Mouse (Mus musculus): ENCODE measurements around the gene Tenm3.

Tenm3 gene

DNA sequence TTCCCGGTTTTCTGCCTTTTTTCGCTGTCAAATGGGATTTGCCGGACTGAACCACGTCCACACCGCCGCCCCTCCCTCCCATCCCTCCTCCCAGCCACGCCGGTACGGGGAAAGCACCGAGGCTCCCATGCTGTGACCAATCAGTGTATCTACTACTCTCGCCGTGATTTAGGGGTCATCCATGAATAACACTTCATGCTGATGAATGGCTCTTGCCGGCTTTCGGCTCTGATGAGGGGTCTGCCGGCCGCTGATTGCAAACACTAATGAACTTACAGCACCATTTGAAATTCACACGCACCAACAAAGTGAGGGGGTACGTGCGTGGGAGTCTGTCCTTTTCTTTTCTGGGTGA lies at the start of gene Tenm3:
Gene Tenm3, minus strand, starts transcription at position 21 of the 355 bp plus-strand sequence.
- no peak for DNase-seq

DNA sequence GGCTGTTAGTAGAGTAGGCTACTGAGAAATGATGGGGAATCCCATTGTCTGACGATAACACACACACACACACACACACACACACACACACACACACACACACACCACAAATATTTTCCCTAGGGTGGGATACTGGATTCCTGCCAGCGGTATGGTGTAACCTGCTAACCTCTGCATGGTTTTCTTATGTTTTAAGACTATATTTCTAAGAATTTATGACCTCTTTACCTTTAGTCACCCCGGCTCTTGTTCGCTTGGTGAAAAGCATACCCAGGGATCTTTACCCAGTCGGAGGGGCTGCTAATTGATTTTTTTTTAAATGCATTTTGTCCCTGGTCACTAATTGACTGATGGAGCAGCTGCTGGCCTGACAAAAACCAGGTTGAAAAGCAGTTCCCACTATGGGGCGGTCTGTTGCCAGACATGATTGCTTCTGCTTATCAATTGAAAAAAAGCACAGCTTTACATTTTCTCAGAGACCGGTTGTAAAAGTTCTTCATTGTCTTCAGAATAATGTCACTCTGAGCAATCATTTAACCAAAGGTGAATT lies 46.5 kb upstream of the Tenm3 start:
- no peak for DNase-seq

DNA sequence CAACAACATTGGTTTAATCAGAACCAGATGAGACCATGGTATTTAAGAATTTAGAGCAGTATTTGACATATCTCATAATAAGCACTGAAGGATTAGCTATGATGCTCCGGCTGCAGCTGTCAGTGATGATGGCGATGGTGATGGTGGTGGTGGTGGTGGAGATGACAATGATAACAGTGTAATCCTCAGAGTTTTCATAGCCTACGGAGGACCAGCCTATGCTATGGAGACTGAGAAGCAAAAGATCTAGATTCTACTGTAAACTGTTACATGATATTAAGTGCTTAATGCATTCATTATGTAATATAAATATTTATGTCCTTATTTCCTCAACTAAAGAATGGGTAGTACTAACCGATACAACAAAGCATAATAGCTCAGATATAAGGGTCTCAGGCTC lies 40.5 kb upstream of the Tenm3 start:
- no peak for DNase-seq

DNA sequence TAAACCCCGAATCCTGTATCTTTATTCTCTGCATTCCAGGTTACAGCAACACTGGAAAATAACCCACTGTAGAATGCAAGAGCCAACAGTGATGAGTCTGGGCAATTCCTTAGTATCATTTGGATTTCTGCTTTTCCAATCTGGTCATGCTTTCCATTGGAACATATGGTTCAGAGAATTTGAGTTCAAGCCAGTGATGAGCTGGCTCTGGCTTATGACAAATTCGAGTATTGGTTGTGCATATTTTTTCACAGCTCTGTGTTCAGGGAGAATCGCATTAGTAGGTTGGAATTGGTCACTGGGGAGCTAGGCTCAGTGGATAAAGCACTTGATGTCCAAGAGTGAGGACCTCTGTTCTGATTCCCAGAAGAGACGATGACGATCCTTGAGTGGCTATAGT lies 36.8 kb upstream of the Tenm3 start:
- DNase-seq: no peak

DNA sequence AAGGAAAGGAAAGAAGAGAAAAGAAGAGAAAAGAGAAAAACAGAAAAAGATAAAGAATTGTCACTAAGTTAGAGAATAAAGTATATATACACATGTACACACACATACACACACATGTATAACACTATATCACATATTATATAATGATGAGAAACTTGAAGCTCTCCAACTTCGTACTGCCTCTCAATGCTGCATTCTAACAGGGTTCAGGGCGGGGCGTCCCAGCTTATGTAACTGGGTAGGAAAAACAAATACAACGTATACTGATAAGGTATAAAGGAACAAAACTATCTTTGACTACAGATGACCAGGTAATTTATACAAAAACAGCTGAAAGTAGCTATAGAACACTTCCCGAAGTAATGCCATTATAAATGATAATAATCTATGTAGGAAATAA lies 22.2 kb upstream of the Tenm3 start:
- DNase-seq: no peak

DNA sequence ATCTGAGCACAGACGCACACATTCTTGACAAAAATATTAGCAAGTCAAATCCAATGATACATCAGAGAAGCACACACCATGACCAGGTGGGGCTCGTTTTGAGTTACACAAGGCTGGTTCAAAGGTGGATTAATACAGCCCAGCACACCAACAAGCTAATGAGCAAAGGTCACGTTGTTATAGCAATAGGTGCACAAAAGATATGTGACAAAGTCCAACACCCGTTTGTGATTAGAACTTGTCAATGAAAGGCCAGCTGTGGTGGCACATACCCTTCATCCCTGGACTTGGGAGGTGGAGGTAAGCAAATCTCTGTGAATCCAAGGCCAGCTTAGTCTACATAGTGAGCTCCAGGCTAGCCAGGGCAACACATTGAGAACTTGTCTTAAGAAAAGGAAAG lies 21.7 kb upstream of the Tenm3 start:
- DNase-seq: no peak

DNA sequence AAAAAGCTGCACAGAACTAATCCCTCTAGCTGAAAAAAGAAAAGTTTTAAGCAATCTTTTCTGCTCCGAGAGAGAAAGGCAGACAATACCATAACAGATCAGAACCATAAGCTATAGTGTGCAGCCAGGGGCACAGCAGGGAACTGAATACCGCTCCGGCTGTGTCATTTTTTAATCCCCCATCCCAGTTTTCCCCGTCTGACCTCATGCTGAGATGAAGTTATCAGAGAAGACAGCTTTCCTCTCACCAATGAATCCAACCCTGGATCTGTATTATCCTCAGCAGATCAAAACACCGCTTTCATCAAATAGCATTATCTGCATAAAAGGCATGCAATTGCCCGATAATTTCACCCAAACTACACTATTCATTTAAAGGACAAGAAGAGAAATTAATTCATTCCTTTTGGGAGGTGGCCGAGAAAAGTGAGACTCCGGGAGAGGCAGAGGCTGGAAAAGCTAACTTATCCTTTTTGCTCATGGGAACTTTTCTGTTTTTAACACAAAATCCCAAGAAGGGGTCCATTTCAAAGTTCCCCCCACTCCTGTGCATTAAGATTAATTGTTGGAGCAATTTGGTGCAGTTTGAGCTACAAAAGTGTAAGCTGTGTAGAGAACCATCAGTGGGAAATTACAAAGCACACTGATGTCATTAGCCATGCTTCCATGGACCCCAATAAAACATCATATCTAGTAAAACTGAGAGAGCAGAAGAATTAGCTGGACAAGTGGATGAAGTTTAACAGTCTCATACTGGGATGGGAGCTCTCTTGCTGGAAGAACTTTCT lies 6.7 kb upstream of the Tenm3 start:
- no peak for DNase-seq

DNA sequence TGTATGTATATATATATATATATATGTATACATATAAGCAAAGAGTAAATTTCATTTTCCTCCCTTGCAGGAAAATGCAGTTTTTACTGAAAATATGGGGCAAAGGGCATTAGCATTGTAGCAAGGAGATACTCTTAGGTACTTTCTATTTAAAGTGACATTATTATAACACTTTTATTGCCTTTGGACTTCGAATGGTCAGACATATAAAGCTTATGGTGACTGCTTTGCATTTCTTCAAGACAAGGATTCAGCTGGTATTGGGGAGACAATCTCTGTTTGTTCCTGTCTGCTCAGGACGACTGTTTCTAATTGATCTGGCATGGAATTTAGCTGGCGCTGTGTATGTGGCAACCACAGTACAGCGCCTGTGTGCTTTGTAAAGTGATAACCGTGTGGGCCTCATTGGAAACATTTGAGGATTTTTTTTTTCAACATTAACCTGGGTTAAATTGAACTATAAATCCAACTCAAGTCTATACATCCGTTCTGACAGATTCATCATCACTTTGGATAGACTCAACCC lies 5.4 kb upstream of the Tenm3 start:
- no peak for DNase-seq

DNA sequence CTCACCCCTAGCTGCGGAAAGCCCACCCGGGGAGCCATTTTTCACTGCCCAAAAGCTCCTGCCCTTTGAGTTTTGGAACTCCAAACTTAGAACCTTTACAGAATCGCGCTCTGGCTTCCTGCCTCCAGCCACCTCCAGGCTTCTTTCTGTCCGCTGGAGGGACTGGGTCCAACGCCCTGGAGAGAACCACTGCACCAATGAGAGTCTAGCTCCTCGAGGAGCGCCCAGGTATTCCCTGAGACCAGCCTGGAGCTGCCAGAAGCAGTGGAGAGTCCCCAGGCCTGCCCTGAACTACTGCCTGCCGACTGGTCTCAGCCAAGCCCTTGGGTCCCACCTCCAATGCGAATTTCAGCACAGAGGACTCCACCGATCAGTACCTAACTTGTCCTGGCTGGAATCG lies 1.2 kb upstream of the Tenm3 start:
- no peak for DNase-seq

DNA sequence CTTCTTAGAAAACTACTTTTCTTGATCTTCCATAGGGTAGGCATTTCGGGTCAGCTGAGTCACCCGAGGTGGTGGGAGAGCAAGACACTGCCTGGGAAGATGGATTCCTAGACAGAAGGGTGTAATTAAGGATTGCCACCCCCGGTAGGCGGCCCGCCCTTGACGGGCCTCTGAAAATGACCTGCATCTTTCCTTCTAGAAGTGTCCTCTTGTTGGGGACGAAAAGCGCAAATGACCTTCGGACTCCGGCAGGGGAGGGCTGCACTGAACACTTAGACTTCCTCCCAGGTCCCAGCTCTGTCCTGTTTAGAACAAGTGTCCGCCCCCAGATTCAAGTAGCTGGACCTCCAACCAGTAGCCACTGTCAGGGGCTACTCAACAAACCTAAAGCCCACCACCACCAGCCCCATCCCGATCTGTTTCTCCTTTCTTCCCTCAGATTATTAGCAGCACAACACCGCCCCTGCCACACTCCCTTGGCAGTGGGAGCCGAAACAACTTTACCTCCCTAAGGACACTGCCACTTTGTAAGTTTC lies 687 bp upstream of the Tenm3 start:
- DNase-seq: no peak

DNA sequence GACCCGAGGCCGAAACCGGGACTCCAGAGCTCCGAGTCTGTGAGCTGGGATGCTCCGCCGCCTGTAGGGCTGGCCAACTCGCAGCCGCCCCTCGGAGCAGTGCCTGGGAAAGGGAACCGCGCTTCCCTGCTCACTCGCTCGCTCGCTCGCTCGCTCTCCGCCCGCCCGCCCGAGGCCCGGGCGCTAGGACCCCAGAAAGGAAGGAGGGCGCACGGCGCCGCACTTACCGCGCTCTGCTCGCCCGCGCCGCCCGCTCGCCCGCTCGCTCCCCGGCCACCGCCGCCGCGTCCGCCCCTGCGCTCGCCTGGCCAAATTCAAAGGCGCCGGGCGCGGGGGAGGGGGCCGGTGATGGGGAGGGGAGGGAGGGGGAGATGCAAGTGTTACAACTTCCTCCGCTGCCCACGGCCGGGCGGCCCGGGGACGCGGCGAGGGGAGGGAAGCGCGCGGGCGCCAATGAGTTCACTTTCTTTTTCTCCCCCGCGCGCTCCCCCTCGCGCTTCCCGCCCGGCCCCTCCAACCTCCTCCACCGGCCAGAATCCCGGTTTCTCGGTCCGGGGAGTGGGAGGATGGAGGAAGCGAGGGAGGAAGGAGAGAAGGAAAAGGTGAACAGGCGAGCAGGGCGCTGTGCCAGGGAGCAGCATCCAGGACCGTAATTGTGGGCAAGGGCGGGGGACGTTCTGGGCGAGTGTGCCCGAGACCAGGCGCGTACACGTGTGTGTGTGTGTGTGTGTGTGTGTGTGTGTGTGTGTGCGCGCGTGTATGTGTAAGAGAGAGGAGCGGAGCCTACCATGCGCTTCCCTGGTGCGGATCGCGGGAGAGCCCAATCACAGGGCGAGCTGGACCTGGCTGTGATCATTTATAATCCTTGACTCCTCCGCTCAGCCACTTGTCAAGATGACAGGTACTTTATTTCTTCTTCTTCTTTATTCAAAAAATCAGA lies 490 bp downstream of the Tenm3 start:
- no peak for DNase-seq

DNA sequence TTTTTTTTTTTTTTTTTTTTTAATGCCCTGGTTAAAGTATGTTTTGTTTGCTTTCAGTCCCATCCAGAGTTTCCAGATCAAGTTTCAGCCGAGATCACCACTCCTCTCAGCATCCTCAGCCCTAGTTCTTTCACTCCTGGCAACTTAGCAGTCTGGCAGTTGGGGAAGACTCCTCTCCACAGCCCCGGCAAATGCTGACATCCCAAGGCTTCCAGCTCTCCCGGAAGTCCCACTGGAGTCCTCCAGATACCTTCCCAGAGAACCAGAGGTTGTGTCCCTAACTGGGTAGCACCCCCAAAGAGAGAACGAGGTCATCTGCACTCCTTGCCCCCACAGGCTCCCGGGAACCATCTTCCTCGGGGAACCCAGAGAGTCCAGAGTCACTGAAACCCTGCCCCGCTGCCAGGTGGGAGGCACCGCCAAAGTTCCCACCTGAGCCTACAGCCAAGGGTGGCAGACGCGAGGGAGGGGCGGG lies 1.2 kb downstream of the Tenm3 start:
- no peak for DNase-seq

DNA sequence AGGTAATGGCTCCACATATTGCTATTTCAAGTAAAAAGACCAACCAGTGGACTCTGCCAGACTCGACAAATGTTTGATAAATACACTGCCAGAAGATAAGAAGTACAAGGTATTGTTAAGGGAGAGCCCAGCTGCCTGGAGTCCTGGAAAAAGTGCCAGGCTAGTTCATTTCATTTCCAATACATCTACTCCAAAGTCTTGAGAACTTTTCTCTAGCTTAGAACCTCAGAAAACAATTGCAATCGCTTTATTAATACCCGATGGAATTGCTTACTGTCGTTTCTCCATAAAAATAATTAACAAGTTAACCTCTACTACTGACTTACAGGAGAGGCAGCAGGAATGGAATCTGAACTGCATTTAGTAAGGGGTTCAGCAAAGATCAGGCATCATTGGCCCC lies 1.7 kb downstream of the Tenm3 start:
- no peak for DNase-seq

DNA sequence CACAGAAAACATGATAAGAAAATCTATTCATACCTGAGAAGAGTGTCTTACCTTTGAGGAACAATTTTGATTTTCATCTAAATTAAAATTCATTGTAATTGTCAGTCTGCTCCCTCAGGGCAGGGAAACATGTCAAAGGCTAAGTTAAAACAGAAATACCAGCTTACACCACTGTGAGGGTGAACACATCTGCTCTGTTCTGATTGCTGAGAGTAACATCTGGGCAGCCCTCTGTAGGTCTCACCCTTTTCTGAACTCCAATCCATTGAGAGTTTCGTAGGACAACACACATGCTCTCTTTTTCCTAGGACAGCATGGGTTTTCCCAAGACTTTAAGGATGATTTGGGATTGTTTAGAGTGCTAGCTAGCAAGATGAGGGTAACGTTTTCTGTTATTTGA lies 8.0 kb downstream of the Tenm3 start:
- DNase-seq: no peak

DNA sequence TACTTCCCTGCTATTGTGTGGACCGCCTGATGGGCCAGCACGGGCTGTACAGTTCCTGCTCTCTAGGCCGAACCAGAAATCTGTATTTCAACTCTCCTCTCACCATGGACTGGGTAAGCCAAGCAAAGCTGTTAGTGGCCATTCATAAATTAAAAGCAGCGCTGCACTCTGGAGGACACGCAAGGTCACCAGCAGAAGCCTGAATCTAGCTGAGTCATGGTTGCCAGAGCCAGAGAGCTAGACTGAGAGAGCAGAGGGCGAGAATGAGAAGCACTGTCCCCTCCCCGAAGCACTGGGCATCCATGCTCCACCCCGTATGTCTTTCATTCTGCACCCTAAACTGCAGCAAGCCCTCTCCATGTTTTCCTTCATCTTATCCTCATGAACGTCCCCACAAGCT lies 16.3 kb downstream of the Tenm3 start:
- DNase-seq: no peak

DNA sequence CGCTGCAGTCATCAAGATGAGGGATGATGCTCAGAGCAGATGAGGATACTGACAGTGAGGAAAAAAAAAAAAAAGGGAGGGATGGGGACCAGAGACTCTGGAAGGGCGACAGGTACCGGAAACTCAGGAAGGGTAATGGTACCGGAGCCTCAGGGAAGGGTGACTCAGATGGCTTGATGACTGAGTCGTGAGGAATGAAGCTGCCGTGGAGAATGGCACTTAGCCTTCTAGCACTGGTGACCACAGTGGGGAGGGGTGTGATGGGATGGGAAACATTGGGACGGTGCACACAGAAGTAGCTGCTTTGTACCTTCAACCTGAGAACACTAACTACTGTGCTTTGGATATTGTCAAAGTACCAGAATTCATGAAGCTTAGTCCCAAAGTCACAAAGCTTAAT lies 18.1 kb downstream of the Tenm3 start:
- DNase-seq: no peak

DNA sequence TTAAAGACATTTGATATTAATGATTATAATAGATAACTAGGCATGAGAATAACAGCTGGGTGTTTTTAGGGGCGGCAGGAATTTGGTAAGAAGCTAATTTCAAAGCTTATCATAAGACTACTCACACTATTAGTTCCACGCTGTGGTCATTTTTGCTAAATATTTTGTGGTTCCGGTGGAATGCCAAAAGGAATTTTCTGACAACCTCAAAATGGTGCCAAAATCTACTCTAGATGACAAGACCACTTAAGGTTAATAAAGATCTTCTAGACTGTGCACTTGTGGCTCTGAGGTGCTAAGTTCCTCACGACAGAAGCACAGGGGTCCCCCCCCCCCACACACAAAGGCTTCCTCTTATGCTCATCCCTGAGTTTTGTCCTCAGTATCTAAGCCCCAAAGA lies 21.5 kb downstream of the Tenm3 start:
- no peak for DNase-seq

DNA sequence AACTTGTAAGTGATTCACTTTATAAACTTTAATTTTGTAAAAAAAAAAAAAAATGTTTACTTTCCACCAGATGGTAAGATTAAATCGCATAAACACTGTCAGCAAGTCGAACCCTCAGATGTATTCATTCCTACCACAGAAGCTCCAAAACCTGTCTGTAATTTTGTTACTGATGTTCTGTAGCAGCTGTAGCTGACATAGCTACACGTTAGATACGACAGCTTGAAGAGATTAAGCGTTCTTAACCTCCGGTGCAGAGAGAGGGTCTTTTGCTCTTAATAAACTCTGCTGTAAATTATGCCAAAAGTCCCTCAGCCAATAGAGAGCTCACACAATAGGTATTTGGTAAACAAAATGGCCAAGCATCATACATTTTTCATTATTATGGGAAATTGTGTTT lies 23.8 kb downstream of the Tenm3 start:
- DNase-seq: no peak

DNA sequence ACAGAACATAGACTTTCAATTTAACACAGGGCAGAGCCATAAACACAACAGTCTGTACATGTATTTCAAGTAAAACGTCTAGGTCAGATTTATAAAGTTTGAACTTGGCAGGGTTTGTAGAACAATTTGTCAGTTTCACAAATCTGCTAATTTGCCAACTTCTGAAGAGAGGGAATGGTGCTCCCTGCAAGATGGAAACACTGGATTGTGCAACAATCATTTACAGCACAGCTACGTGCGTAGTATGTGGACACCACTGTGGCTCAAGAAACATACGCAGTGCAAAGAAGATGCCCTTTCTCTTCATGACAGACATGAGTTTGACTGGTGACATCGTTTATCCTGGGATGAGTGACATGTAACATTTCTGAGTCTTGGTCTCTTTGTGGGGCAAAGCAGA lies 24.4 kb downstream of the Tenm3 start:
- DNase-seq: no peak

DNA sequence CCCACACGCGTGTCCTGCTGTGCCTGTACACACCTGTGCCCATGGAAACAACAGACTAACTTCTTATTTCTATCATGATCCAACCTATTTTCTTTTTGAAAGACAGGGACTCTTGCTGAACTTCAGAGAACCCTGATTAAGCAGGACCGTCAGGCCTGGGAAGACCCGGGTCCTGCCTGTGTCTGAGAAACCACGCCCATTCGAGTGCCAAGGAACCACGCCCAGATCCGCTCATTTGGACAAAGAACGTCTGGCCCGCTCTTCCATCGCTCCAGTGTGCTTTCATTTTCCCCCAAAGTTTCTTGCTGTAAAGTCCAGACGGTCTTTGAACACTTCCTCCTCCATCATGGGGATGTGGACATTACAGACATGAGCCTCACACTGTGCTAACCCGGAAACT lies 26.8 kb downstream of the Tenm3 start:
- DNase-seq: no peak

DNA sequence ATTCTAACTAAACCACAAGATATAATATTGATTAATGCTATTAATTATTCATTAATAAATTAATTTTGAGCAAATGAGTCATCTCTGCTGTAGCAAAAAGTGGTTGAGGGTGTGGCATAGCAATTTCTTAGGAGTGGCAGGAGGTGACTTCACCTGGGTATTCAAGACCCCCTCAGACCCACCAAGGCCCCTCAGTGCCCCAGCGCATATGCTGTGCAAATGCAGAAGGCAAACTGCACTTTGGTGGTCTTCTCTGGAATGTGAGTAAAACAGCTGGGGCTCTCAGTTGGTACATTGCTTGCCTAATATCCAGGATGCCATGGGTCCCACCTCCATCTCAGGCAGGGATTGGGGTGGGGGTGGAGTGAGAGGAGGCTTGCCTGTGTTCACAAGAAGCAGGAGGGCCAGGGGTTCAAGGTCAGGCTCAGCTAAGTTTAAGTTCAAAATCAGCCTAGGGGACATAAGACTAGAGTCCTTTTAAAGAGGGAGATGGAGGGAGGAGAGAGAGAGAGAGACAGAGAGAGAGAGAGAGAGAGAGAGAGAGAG lies 31.5 kb downstream of the Tenm3 start:
- no peak for DNase-seq

DNA sequence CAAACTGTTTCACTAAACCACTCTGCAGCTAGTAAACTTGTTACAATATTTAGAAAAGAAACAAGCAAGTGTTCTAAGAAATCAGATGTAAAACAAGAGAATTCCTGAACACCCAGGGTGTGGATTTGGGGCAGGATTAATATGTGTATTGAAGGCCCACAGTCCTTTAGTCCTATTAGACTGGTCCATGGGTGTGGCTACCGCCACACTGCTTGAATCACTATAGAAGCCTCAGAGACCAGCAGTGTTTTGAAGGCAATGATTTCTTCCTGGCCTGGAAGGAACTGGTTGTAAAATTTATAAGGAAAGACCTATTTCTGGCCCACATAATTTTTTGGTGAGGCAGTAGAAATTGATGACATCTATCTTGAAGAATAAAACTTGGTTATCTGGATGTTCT lies 33.1 kb downstream of the Tenm3 start:
- no peak for DNase-seq

DNA sequence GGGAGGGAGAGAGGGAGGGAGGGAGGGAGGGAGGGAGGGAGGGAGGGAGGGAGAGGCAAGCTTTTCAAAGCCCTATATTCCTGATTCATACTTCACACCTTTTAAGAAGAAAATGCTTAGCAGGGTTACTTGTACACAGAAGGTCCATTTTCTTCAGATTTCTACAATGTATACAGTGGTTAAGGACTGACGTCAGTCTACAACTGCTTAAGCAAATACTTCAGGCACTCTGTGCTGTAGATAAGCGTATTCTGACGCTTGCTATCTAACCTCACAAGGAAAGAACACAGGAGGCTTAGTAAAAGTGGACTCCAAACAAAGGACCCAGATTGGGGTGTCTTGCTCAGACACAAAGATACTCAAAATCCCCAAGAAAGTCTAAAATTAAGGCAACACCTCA lies 34.6 kb downstream of the Tenm3 start:
- DNase-seq: no peak
